Mouse (Mus musculus): ENCODE results near the gene St6gal2. TPM values are rescaled to one million over a fixed set of nuclear protein-coding genes. Genes with fewer than 3 reads are reported as not detected.

Gene St6gal2
- polyA plus RNA-seq (2015; fragmentation: Nextera tagmentation; extraction: Ambion mirVana): 46.5 and 47.0 TPM in 2 replicates

DNA sequence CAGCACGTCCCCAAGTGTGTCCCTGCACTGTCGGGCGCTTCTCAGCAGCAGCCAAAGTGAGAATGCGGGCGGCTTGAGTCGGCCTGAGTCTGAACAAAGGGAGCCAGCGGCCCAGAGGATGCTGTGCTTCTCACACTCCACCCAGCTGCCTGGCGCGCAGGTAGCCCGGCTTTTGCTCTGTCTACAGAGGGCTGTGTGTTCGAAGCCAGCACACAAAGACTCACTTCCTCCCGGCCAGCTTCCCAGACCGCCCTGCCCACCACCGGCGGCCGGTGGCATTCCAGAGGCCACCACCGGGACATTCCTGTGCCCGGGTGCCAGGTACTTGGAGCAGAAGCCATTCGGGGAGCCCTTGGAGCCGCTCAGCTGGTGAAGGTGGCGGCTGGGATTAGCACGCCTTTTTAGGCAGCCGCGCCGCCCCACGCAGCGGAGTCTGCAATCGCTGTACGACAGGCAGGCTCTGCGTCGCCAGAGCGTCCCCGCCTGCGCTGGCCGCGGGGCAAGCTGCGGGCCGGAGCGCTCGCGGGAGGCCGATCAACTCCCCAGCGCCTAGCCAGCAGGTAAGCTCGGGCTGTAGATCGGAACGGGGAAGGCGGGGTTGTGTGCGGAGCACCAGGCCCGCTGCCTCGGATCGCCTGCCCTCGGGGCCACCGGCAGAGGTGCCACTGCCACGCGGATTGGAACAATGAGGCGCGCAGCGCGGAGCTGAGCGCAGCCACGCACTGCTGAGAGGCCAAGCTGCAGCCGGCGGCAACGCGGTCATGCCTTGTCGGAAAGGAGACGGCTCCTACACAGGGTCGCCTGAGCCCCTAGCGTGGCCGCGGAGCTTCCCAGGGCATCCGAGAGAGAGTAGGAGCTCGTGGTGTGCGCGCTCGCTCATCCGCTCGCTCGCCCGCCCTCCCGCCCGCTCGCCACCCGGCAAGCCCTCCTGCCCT, at the start of gene St6gal2:
TSS of gene St6gal2 (plus strand) at position 133 of the 935 bp plus-strand sequence.
- Histone ChIP-seq H3K36me3 (ENCODE audit: control insufficient read depth, insufficient read depth, low read length) (no peaks in the 10 kb centered on the region), H3K4me1 (ENCODE audit: control insufficient read depth, insufficient read depth, low read length) (peaks cover 22% of the 10 kb centered on the region), H3K27ac (ENCODE audit: low read length) (peak within 1 kb of the TSS; percentile 99), H3K4me2 (ENCODE audit: low read length) (peak within 1 kb of the TSS; percentile 60), H3K4me3 (ENCODE audit: low read depth, low read length) (peak within 1 kb of the TSS; percentile 80), H3K9me3 (replicated peaks; ENCODE audit: control insufficient read depth, low read length, poor library complexity, severe bottlenecking) (no peaks in the 10 kb centered on the region), H3K9ac (ENCODE audit: low read depth, low read length) (peak within 1 kb of the TSS; percentile 98), H3K27me3 (ENCODE audit: control insufficient read depth, insufficient read depth, low read depth, low read length) (no peaks in the 10 kb centered on the region)
- WGBS: under 1% methylated on average over 78 of the region's 84 CpGs
- peak; percentile 91 for ATAC-seq

DNA sequence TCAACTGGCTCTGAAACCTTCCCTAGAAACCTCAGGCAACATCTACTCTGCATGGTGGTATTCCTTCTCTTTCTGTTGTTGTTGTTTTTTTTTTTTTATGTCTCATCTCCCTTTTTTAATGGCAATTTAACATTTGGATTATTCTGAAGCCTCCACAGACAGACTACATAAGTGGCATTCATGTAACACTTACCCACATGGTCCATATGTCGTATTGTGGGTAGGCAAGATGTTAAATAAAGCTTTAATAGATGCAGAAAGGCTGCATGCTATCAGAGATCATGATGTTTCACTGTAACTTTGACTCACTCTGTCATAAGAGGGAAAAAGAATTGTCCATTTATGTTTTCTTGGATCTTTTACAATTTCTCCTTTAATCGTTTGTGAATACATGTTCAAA, 39.1 kb upstream of the St6gal2 start:
- Histone ChIP-seq H3K9me3 (replicated peaks; ENCODE audit: control insufficient read depth, low read length, poor library complexity, severe bottlenecking) (no peaks in the 10 kb centered on the region), H3K4me1 (ENCODE audit: control insufficient read depth, insufficient read depth, low read length) (no peaks in the 10 kb centered on the region), H3K9ac (ENCODE audit: low read depth, low read length) (no peak overlapping the region), H3K27ac (ENCODE audit: low read length) (no peak overlapping the region), H3K27me3 (ENCODE audit: control insufficient read depth, insufficient read depth, low read depth, low read length) (no peaks in the 10 kb centered on the region), H3K4me2 (ENCODE audit: low read length) (no peak overlapping the region), H3K36me3 (ENCODE audit: control insufficient read depth, insufficient read depth, low read length) (no peaks in the 10 kb centered on the region), H3K4me3 (ENCODE audit: low read depth, low read length) (no peak overlapping the region)
- ATAC-seq: no peak
- 94% methylated on average over 2 of the region's 2 CpGs for WGBS

DNA sequence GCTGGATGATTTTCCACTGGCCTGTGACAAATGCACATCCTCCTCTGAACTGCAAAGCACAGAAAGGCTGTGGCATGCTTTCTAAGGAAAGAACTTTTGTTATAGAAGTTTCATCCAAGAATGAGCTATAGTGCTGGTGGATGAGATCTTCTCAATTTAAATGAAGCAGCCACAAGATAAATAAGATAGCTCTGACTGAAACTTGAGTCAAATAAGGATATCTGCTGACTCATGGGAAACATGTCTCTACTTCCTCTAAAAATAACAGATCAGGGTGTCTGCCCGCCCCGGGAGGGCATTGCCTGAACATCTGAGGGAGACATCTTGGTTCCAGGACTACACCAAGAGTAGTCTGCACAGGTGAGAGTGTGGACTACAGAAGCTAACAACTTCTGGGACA, 28.7 kb upstream of the St6gal2 start:
- ATAC-seq: no peak
- no peak overlapping the region for H3K27ac ChIP-seq (ENCODE audit: low read length)
- no peaks in the 10 kb centered on the region for H3K4me1 ChIP-seq (ENCODE audit: control insufficient read depth, insufficient read depth, low read length)
- no peaks in the 10 kb centered on the region for H3K36me3 ChIP-seq (ENCODE audit: control insufficient read depth, insufficient read depth, low read length)
- no peak overlapping the region for H3K9ac ChIP-seq (ENCODE audit: low read depth, low read length)
- no peak overlapping the region for H3K4me3 ChIP-seq (ENCODE audit: low read depth, low read length)
- 92% methylated on average over 2 of the region's 2 CpGs for WGBS
- H3K4me2 ChIP-seq (ENCODE audit: low read length): no peak overlapping the region
- no peaks in the 10 kb centered on the region for H3K27me3 ChIP-seq (ENCODE audit: control insufficient read depth, insufficient read depth, low read depth, low read length)
- H3K9me3 ChIP-seq (replicated peaks; ENCODE audit: control insufficient read depth, low read length, poor library complexity, severe bottlenecking): no peaks in the 10 kb centered on the region

DNA sequence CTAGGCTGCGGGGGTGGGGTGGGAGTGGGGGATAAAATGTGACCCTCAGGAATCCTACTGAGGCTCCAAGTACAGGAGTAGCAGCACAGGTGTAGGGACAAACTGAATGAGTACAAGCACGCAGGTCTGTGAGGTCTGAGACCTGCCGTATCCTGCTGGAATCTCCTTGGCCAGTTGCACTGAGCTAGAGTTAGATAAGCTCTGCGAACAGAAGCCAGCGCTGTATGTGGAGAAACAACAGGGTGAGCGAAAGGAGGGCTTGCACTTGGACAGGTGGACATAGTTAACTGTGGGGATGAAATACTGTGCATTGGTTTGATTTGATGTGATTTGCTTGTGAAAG, 974 bp downstream of the St6gal2 start:
- ATAC-seq: peak; percentile 70
- Histone ChIP-seq H3K36me3 (ENCODE audit: control insufficient read depth, insufficient read depth, low read length) (no peaks in the 10 kb centered on the region), H3K9me3 (replicated peaks; ENCODE audit: control insufficient read depth, low read length, poor library complexity, severe bottlenecking) (no peaks in the 10 kb centered on the region), H3K4me1 (ENCODE audit: control insufficient read depth, insufficient read depth, low read length) (peaks cover 22% of the 10 kb centered on the region), H3K4me3 (ENCODE audit: low read depth, low read length) (peak overlapping the region; percentile 80), H3K27ac (ENCODE audit: low read length) (peak overlapping the region; percentile 99), H3K27me3 (ENCODE audit: control insufficient read depth, insufficient read depth, low read depth, low read length) (no peaks in the 10 kb centered on the region), H3K9ac (ENCODE audit: low read depth, low read length) (peak overlapping the region; percentile 98), H3K4me2 (ENCODE audit: low read length) (peak overlapping the region; percentile 60)
- WGBS: under 1% methylated on average over 6 of the region's 6 CpGs

DNA sequence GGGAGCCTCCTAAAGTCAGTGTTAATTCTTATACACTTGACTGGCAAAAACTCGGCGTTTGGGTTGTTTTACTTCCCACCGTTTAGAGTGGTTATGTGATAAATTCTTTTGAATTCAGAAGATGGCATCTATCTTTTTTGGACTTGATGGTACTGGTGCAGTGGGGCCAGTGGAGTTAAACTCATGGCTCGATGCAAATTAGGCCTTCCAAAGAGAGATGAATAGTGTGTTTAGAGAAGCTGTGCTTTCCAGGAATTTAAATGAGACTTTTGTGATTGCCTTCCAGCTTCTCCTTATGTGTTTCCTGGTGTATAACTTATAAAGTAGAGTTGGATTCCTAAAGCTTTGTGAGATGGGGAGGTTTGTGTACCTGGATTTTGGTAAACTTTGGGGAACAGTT, 1.5 kb downstream of the St6gal2 start:
- WGBS: 9% methylated on average over 4 of the region's 4 CpGs
- Histone ChIP-seq H3K4me2 (ENCODE audit: low read length) (peak overlapping the region; percentile 60), H3K27me3 (ENCODE audit: control insufficient read depth, insufficient read depth, low read depth, low read length) (no peaks in the 10 kb centered on the region), H3K27ac (ENCODE audit: low read length) (peak overlapping the region; percentile 99), H3K4me3 (ENCODE audit: low read depth, low read length) (peak overlapping the region; percentile 80), H3K9me3 (replicated peaks; ENCODE audit: control insufficient read depth, low read length, poor library complexity, severe bottlenecking) (no peaks in the 10 kb centered on the region), H3K4me1 (ENCODE audit: control insufficient read depth, insufficient read depth, low read length) (peaks cover 22% of the 10 kb centered on the region), H3K9ac (ENCODE audit: low read depth, low read length) (peak overlapping the region; percentile 98), H3K36me3 (ENCODE audit: control insufficient read depth, insufficient read depth, low read length) (no peaks in the 10 kb centered on the region)
- no peak for ATAC-seq

DNA sequence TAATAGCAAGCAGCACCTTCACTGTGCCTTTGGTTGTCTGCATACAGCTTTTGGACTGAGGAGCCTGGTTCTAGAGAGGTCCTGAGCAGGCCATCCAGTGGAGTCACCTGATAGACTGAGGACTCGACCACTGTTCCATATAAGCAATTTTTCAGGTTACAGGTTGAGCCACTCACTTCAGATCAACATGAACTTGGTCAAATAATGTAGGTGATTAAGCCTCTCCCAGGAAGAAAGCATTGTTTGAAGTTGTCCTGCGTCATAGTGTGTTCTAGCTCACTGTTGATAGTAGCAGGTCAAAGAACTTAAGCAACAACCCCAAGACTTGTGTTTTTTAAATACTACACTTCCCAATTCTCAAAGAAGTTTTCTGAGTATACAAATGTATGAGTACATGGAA, 5.8 kb downstream of the St6gal2 start:
- no peak overlapping the region for H3K9ac ChIP-seq (ENCODE audit: low read depth, low read length)
- no peak overlapping the region for H3K27ac ChIP-seq (ENCODE audit: low read length)
- no peaks in the 10 kb centered on the region for H3K9me3 ChIP-seq (replicated peaks; ENCODE audit: control insufficient read depth, low read length, poor library complexity, severe bottlenecking)
- ATAC-seq: no peak
- H3K27me3 ChIP-seq (ENCODE audit: control insufficient read depth, insufficient read depth, low read depth, low read length): no peaks in the 10 kb centered on the region
- peaks cover 20% of the 10 kb centered on the region for H3K4me1 ChIP-seq (ENCODE audit: control insufficient read depth, insufficient read depth, low read length)
- no peak overlapping the region for H3K4me2 ChIP-seq (ENCODE audit: low read length)
- no peak overlapping the region for H3K4me3 ChIP-seq (ENCODE audit: low read depth, low read length)
- 74% methylated on average over 2 of the region's 2 CpGs for WGBS
- H3K36me3 ChIP-seq (ENCODE audit: control insufficient read depth, insufficient read depth, low read length): no peaks in the 10 kb centered on the region

DNA sequence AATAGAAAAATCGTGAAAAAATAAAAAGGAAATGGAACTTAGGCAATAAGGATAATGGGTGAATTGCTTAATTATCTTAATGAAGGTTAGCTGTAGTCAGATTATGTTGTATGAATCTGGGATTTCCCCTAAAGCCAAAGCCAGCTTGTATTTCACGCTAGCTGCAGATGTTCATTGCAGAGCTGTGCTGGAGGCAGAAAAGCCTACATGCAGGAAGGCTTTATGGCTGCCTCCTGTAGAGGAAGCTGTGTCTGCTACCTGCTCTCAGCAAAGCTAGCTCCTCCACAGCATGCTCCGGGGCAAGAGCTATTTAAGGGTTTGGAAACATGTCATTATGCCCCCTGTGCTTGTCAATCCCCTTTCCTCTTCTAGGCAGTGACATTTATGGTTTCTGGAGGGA, 9.3 kb downstream of the St6gal2 start:
- Histone ChIP-seq H3K4me2 (ENCODE audit: low read length) (no peak overlapping the region), H3K27ac (ENCODE audit: low read length) (no peak overlapping the region), H3K9me3 (replicated peaks; ENCODE audit: control insufficient read depth, low read length, poor library complexity, severe bottlenecking) (no peaks in the 10 kb centered on the region), H3K27me3 (ENCODE audit: control insufficient read depth, insufficient read depth, low read depth, low read length) (no peaks in the 10 kb centered on the region), H3K9ac (ENCODE audit: low read depth, low read length) (no peak overlapping the region), H3K4me1 (ENCODE audit: control insufficient read depth, insufficient read depth, low read length) (peaks cover 15% of the 10 kb centered on the region), H3K4me3 (ENCODE audit: low read depth, low read length) (no peak overlapping the region), H3K36me3 (ENCODE audit: control insufficient read depth, insufficient read depth, low read length) (no peaks in the 10 kb centered on the region)
- no peak for ATAC-seq
- 62% methylated on average over 3 of the region's 3 CpGs for WGBS

DNA sequence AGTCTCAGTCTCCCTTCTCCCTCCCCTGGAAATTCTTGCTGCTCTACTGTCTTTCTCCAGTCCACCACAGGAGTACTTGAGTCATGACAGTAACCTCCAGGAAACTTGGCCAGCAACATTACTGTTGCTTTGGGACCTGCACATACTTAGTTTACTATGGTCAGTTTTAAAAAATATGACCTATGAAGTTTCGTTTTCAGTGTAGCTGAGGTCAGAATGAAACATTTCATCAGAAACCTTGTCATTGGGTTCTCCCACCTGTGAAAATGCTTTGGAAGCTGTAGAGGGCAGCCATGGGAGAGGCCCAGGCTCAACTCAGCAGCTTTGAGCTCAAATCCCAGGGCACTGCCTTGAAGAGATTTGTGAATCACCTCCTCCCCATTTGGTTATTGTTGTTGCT, 15.0 kb downstream of the St6gal2 start:
- ATAC-seq: no peak
- Histone ChIP-seq H3K4me2 (ENCODE audit: low read length) (no peak overlapping the region), H3K4me1 (ENCODE audit: control insufficient read depth, insufficient read depth, low read length) (peaks cover 10% of the 10 kb centered on the region; the same call in 1 of the 2 replicates), H3K9ac (ENCODE audit: low read depth, low read length) (no peak overlapping the region), H3K4me3 (ENCODE audit: low read depth, low read length) (no peak overlapping the region), H3K9me3 (replicated peaks; ENCODE audit: control insufficient read depth, low read length, poor library complexity, severe bottlenecking) (no peaks in the 10 kb centered on the region), H3K27me3 (ENCODE audit: control insufficient read depth, insufficient read depth, low read depth, low read length) (no peaks in the 10 kb centered on the region), H3K36me3 (ENCODE audit: control insufficient read depth, insufficient read depth, low read length) (no peaks in the 10 kb centered on the region), H3K27ac (ENCODE audit: low read length) (no peak overlapping the region)
- WGBS: 92% methylated on average over 1 of the region's 1 CpGs

DNA sequence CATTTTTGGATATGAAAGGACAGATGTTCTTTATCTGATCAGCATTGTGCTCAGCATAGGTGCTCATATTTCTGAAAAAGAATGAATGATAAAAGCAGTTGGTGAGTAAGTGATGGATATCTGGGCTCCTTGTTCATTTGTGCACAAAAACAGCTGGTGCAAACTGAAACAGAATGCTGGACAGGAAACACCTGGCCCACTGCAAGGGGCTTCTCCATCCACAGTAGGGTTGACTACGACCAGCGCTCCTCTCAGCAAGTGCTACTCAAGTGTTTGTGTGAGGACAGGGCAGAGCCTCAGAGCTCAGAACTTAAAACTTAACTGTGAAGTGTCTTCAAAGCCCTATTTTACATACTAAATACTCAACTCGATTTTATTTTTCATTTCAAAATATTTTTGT, 22.4 kb downstream of the St6gal2 start:
- no peak for ATAC-seq
- 87% methylated on average over 3 of the region's 3 CpGs for WGBS
- no peaks in the 10 kb centered on the region for H3K4me1 ChIP-seq (ENCODE audit: control insufficient read depth, insufficient read depth, low read length)
- H3K4me2 ChIP-seq (ENCODE audit: low read length): no peak overlapping the region
- H3K9me3 ChIP-seq (replicated peaks; ENCODE audit: control insufficient read depth, low read length, poor library complexity, severe bottlenecking): no peaks in the 10 kb centered on the region
- no peak overlapping the region for H3K27ac ChIP-seq (ENCODE audit: low read length)
- no peak overlapping the region for H3K4me3 ChIP-seq (ENCODE audit: low read depth, low read length)
- no peaks in the 10 kb centered on the region for H3K27me3 ChIP-seq (ENCODE audit: control insufficient read depth, insufficient read depth, low read depth, low read length)
- H3K9ac ChIP-seq (ENCODE audit: low read depth, low read length): no peak overlapping the region
- H3K36me3 ChIP-seq (ENCODE audit: control insufficient read depth, insufficient read depth, low read length): peaks cover 4% of the 10 kb centered on the region; the same call in 1 of the 2 replicates

All from midbrain, embryonic 16.5 days (tissue).